Mouse (Mus musculus): ENCODE data around the gene Immp2l.

DNA sequence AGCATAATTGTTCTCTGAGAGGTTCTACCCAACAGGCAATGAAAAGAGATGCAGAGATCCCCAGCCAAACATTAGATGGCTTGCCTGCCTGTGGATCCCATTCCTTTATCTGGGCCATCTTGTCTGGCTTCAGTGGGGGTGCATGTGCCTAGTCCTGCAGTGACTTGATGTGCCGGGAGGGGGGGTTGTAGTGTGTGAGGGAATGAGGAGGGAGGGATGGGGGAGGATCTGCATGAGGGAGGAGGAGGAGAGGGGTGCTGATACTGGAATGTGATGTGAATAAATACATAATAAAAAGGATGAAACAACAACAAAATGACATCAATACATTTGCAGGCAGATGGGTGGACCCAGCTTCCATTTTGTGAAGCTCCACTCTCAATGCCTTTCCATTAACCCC is 658.3 kb downstream of the Immp2l start:
- TF ChIP-seq POLR2A (IDR thresholded peaks at IDR 0.05; ENCODE audit: extremely low read depth, insufficient read depth, low read length): no peak
- TF ChIP-seq CTCF (IDR thresholded peaks at IDR 0.05; ENCODE audit: low read depth, low read length): no peak

Data from liver, adult 2 months (tissue).